Mouse (Mus musculus): ENCODE measurements around the gene Glul. TPM values are rescaled to one million over a fixed set of nuclear protein-coding genes. Genes with fewer than 3 reads are reported as not detected.
"Not testable (repeated sequence)": the region's sequence is repeated elsewhere in the genome, so short reads cannot be mapped to it uniquely, and the experiment has no call there.

Glul gene
- polyA plus RNA-seq (2015; fragmentation: Nextera tagmentation; extraction: Ambion mirVana) = 114 TPM in 2 replicates

DNA sequence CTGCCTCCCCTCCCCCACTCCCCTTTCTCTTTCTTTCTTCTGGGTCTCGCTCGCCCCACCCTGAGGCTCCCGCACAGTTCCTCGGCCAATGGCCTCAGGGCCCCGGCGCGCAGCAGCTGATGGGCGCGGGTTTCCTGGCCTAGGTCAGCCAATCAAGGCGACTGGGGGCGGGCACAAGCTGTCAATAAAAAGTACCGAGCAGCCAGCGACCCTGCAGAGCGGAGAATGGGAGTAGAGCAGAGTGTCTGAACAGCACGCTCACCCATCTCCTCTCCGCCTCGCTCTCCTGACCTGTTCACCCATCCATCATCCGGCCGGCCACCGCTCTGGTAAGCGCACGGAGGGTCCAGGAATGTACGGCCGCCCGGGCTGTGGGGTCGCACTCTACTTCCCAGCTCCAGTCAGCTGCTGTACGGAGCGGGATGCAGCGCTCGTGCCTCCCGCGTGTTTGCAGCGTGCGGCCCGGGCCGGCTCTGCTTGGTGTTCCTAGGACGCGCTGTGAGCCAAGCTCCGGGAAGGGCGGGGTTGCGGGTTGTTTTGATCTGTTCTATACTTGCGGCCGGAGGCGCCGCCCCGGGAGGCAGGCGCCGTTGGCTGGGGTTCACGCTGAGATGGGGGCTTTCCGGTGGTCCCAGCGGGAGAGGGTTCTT, at the start of gene Glul, which contains the start of gene Teddm2:
Gene Glul, plus strand, starts transcription at position 214 of the 650 bp plus-strand sequence.
Gene Teddm2, minus strand, starts transcription at position 498 of the 650 bp plus-strand sequence.
- peaks cover 29% of the 10 kb centered on the region for H3K36me3 ChIP-seq
- ATAC-seq (ENCODE audit: low read depth) = peak; percentile 94

DNA sequence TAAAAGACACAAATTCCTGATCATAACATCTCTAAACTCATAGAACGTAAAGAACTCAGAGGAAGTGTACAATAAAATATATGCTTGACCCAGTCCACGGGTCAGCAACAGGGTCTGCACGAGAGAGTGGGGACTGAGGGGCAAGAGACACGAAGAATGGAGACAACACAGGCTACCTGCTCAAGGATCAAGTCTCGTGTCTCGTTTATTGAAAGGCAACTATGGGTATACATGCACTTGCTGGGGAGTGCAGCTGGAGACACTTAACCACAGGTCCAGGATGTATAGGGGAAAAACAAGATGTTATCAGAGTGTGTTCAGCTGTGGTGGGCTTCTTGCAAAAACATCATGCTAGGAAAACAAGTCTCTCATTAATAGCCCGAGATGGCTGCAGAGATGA, 47.0 kb upstream of the Glul start:
- 40% methylated on average over 7 of the region's 7 CpGs for WGBS (ENCODE audit: insufficient replicate concordance)
- H3K9ac ChIP-seq; ATAC-seq (ENCODE audit: low read depth); DNase-seq; H3K9me3 ChIP-seq (replicated peaks); H3K4me3 ChIP-seq (replicated peaks); H3K27me3 ChIP-seq; H3K36me3 ChIP-seq; H3K27ac ChIP-seq; H3K4me2 ChIP-seq; H3K4me1 ChIP-seq (replicated peaks): not testable (repeated sequence)

More for the DNA sequence above, at the start of gene Glul, which contains the start of gene Teddm2:
- peak within 1 kb of the TSS; percentile 100 for H3K27ac ChIP-seq
- no peaks in the 10 kb centered on the region for H3K27me3 ChIP-seq
- H3K4me2 ChIP-seq = peak within 1 kb of the TSS; percentile 87
- WGBS (ENCODE audit: insufficient replicate concordance) = under 1% methylated on average over 51 of the region's 51 CpGs
- peak within 1 kb of the TSS; percentile 95 for H3K4me3 ChIP-seq (replicated peaks)
- H3K9me3 ChIP-seq (replicated peaks) = no peaks in the 10 kb centered on the region
- peaks cover 49% of the 10 kb centered on the region for H3K4me1 ChIP-seq (replicated peaks)
- peak within 1 kb of the TSS; percentile 95 for H3K9ac ChIP-seq
- peak; percentile 90 for DNase-seq

DNA sequence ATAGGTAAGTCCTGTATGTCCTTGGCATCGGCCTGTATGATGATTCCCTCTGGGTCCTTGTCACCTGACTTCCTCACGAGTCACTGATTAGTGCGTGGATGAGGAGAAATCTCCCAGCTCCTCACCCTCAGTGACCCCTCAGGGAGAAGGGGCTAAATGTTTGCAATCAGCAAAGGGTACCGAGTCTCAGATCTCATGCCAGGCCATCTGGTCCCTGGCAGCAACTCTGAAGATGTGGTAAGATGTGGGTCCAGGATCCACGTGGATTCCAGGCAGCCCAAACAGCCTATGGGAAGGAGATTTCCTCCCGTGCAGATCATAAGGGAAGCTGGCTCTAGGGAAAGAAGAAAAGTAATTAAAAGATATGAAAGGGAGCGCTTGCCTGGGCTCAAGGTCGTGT, 43.8 kb upstream of the Glul start:
- no peak for ATAC-seq (ENCODE audit: low read depth)
- no peak for DNase-seq
- Histone ChIP-seq H3K4me2 (no peak overlapping the region), H3K4me1 (replicated peaks) (no peaks in the 10 kb centered on the region), H3K36me3 (no peaks in the 10 kb centered on the region), H3K27ac (no peak overlapping the region), H3K4me3 (replicated peaks) (no peak overlapping the region), H3K9ac (no peak overlapping the region), H3K27me3 (no peaks in the 10 kb centered on the region), H3K9me3 (replicated peaks) (no peaks in the 10 kb centered on the region)
- WGBS (ENCODE audit: insufficient replicate concordance) = 68% methylated on average over 8 of the region's 8 CpGs

DNA sequence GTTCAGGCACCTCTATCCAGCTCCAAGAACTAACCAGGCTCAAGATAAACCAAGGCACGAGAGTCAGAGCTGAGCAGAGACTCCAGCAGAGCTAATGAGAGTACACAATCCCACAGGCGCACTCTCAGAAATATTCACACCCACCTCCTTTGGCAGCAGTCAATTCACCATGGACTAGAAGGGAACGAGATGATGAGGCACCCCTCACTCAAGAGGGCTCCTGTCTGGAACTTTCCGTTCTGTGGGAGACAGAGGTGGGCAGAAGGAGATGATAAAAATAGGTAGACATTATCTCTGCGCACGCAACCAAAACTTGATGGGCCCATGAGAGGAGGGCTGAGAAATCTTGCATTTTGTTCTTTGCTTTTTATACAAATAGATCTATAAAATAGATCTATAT, 25.7 kb upstream of the Glul start, which contains the start of gene Teddm1b:
Gene Teddm1b, plus strand, starts transcription at position 301 of the 400 bp plus-strand sequence.
- Histone ChIP-seq H3K27me3 (no peaks in the 10 kb centered on the region), H3K4me3 (replicated peaks) (no peak within 1 kb of the TSS), H3K36me3 (no peaks in the 10 kb centered on the region), H3K4me2 (no peak within 1 kb of the TSS), H3K27ac (no peak within 1 kb of the TSS), H3K9ac (no peak within 1 kb of the TSS), H3K9me3 (replicated peaks) (no peaks in the 10 kb centered on the region), H3K4me1 (replicated peaks) (no peaks in the 10 kb centered on the region)
- ATAC-seq (ENCODE audit: low read depth) (no peak), DNase-seq (no peak)
- WGBS (ENCODE audit: insufficient replicate concordance) = 67% methylated on average over 6 of the region's 6 CpGs

DNA sequence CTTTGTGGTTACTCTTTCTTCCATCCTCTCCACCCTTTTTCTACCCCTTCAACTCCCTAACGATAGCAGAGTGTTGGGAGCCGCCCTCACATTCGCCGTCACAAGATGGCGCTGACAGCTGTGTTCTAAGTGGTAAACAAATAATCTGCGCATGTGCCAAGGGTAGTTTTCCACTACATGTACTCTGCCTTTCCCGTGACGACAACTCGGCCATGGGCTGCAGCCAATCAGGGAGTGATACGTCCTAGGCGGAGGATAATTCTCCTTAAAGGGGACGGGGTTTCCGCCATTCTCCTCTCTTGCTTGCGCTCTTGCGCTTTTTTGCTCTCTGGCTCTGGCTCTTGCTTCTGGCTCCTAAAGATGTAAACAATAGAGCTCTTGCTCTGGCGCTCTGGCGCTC, 19.4 kb upstream of the Glul start:
- not testable (repeated sequence) for H3K9me3 ChIP-seq (replicated peaks); H3K4me3 ChIP-seq (replicated peaks); H3K4me1 ChIP-seq (replicated peaks); DNase-seq; ATAC-seq (ENCODE audit: low read depth); H3K36me3 ChIP-seq; H3K9ac ChIP-seq; H3K4me2 ChIP-seq; H3K27me3 ChIP-seq; H3K27ac ChIP-seq
- WGBS (ENCODE audit: insufficient replicate concordance) = 86% methylated on average over 17 of the region's 17 CpGs

DNA sequence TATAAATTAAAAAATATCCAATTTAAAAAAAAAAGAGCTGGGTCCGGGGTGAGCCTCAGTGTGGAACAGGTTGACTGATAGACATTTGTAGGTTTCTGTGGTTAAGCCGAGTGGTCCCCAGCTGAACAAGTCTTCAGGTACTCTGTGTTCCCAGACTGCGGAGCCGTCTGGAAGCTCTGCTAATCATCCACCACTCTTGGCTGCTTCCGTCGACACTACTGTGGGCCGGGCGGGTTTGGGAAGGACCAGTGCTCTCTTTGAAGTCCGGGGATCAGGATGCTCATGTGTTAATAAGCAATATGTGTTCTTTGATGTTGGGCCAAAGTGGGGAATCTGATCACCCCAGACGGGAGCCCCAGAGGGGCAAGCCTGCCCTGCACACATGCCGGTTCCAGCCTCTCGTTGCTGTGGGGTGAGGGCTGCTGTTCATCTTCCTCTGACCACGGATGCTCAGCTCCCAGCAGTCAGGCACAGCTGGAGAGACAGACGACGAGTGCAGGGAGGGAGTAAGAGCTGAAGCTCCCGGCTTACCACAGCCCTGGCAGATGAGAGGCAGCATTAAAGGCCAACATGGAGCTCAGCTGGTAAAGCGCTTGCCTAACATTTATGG, 13.6 kb upstream of the Glul start:
- H3K27ac ChIP-seq = no peak overlapping the region
- H3K4me3 ChIP-seq (replicated peaks) = no peak overlapping the region
- no peaks in the 10 kb centered on the region for H3K27me3 ChIP-seq
- WGBS (ENCODE audit: insufficient replicate concordance) = 49% methylated on average over 17 of the region's 17 CpGs
- no peak overlapping the region for H3K4me2 ChIP-seq
- DNase-seq = no peak
- no peaks in the 10 kb centered on the region for H3K36me3 ChIP-seq
- ATAC-seq (ENCODE audit: low read depth) = no peak
- H3K4me1 ChIP-seq (replicated peaks) = no peaks in the 10 kb centered on the region
- no peaks in the 10 kb centered on the region for H3K9me3 ChIP-seq (replicated peaks)
- H3K9ac ChIP-seq = no peak overlapping the region

DNA sequence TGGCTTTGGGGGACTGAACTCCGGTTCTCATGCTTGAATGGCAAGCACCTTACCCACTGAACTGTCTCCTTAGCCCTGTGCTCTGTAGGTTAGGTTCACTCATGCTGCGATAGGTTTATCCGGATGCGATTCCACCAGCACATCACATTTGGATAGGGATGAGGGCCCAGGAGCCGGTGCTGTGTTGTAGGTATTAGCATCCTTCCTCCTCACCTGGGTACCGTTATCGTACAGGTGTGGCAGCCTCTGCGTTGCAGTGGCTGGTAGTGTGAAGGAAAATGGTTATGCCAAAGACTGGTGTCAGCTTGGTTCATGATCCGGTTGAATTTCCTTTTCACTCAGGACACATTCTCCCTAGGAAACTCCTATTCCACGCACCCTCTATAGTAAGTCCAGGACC, 9.6 kb upstream of the Glul start:
- no peak for DNase-seq
- H3K27ac ChIP-seq = no peak overlapping the region
- 81% methylated on average over 10 of the region's 10 CpGs for WGBS (ENCODE audit: insufficient replicate concordance)
- no peaks in the 10 kb centered on the region for H3K36me3 ChIP-seq
- H3K27me3 ChIP-seq = no peaks in the 10 kb centered on the region
- ATAC-seq (ENCODE audit: low read depth) = no peak
- no peak overlapping the region for H3K4me2 ChIP-seq
- no peak overlapping the region for H3K4me3 ChIP-seq (replicated peaks)
- no peaks in the 10 kb centered on the region for H3K9me3 ChIP-seq (replicated peaks)
- 0 out of 2 replicates have a peak, but pooled peaks cover 7% of the 10 kb centered on the region for H3K4me1 ChIP-seq (replicated peaks)
- no peak overlapping the region for H3K9ac ChIP-seq

DNA sequence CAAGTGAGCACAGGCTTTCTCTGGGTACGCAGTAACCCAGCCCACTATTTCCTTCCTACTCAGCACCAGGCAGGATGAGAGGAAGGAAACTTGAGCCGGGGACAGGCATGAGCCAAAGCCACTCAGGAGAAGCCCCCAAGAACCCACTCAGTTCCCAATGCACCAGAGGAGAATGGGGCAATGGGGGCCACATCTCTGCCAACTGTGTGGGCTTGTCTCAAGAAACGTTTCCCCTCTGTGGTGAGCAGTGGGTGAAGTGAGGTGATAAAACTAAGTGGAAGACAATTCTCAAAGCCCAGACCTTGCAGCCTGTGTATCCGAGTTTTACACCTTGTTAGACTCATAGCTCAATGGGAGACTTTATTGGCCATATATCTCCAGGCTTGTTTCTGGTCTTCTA, 8.3 kb upstream of the Glul start, which contains the start of gene Teddm1a:
Gene Teddm1a, plus strand, starts transcription at position 301 of the 400 bp plus-strand sequence.
- H3K4me3 ChIP-seq (replicated peaks) = no peak within 1 kb of the TSS
- H3K36me3 ChIP-seq = no peaks in the 10 kb centered on the region
- no peaks in the 10 kb centered on the region for H3K27me3 ChIP-seq
- no peak within 1 kb of the TSS for H3K4me2 ChIP-seq
- 15% methylated on average over 4 of the region's 4 CpGs for WGBS (ENCODE audit: insufficient replicate concordance)
- H3K9me3 ChIP-seq (replicated peaks) = no peaks in the 10 kb centered on the region
- no peak within 1 kb of the TSS for H3K27ac ChIP-seq
- DNase-seq (no peak), ATAC-seq (ENCODE audit: low read depth) (no peak)
- 0 out of 2 replicates have a peak, but pooled peaks cover 7% of the 10 kb centered on the region for H3K4me1 ChIP-seq (replicated peaks)
- no peak within 1 kb of the TSS for H3K9ac ChIP-seq

DNA sequence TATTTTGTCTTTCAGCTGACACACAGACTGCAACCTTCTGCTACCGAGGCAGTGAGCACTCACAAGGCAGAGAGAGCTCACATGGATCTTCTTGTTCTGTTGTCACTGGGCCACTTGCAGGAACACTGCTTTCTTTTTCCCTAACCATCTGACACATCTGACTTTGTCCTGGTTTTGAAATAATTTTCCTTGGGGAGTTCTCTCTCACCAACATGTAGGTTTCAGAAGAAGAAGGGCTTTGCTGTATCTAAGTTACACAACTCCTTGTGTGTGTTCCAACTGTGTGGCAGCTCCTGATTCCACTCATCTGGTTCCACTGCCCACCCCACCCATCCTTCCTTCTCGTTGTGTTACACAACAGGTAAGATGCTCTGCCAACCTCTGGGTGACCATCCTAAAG, 6.0 kb upstream of the Glul start:
- no peaks in the 10 kb centered on the region for H3K9me3 ChIP-seq (replicated peaks)
- no peaks in the 10 kb centered on the region for H3K36me3 ChIP-seq
- DNase-seq (no peak), ATAC-seq (ENCODE audit: low read depth) (no peak)
- H3K9ac ChIP-seq = no peak overlapping the region
- H3K4me3 ChIP-seq (replicated peaks) = no peak overlapping the region
- H3K27me3 ChIP-seq = no peaks in the 10 kb centered on the region
- 32% methylated on average over 2 of the region's 2 CpGs for WGBS (ENCODE audit: insufficient replicate concordance)
- no peak overlapping the region for H3K4me2 ChIP-seq
- H3K4me1 ChIP-seq (replicated peaks) = peaks cover 27% of the 10 kb centered on the region
- no peak overlapping the region for H3K27ac ChIP-seq

DNA sequence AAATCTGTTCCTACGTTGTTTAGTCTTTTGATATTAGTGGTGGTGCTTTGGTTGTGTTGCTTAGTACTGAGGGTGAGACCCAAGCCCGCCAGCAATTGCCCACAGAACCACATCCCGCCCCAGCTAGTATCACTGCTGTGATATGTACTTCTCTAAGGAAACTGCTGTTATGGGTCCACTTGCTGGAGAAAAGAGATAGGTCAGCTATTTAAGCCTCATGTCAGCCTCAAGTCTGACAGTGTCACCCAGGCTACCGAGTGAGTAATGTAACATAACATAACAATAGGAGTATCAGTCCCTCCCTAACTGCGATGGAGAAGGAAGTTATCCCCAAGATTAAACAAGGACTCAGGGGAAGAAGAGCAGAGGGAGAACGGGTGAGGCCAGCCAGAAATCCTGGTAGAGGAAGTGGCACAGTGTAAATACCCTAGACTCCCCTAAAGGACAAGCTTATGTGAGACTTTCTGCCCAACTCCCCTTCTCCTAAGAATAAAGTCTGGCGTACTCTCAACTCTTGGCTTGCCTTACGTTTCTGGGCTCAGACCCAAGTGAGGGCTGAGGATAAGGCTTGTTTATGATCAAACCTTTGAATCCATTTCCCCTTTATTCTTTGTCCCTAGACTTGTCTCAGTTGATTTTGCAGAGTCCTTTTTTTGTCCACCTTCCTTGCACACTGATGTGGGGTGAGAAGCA, 5.4 kb upstream of the Glul start:
- Histone ChIP-seq H3K4me3 (replicated peaks) (no peak overlapping the region), H3K4me1 (replicated peaks) (peaks cover 33% of the 10 kb centered on the region), H3K36me3 (no peaks in the 10 kb centered on the region), H3K27ac (no peak overlapping the region), H3K9ac (no peak overlapping the region), H3K4me2 (no peak overlapping the region), H3K9me3 (replicated peaks) (no peaks in the 10 kb centered on the region), H3K27me3 (no peaks in the 10 kb centered on the region)
- 38% methylated on average over 8 of the region's 8 CpGs for WGBS (ENCODE audit: insufficient replicate concordance)
- ATAC-seq (ENCODE audit: low read depth) (no peak), DNase-seq (no peak)

DNA sequence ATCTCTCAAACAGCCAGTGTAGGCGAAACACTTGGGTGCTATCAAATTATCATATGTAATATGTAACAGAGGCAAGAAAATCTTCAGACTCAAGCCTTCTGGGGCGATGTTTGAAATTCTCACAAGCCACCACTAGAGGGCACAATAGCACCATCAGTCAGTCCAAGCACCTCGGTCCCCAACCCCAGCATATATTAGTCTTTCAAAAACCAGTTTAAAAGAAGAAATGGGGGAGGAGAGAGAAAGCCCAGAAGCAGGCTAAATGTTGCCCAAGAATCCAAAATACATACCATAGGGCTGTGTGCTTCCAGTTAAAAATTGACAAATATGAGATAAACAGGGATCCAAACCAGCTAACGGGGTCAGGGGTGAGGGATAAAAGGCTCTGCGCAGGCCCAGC, 4.8 kb upstream of the Glul start:
- H3K4me1 ChIP-seq (replicated peaks) = peaks cover 34% of the 10 kb centered on the region
- ATAC-seq (ENCODE audit: low read depth) (no peak), DNase-seq (peak; percentile 54)
- no peaks in the 10 kb centered on the region for H3K9me3 ChIP-seq (replicated peaks)
- 35% methylated on average over 5 of the region's 5 CpGs for WGBS (ENCODE audit: insufficient replicate concordance)
- no peak overlapping the region for H3K9ac ChIP-seq
- no peak overlapping the region for H3K4me2 ChIP-seq
- H3K27ac ChIP-seq = no peak overlapping the region
- H3K36me3 ChIP-seq = no peaks in the 10 kb centered on the region
- no peaks in the 10 kb centered on the region for H3K27me3 ChIP-seq
- H3K4me3 ChIP-seq (replicated peaks) = no peak overlapping the region
